ENCODE assay signal across 8 mouse cellular contexts in genomic region chr17:31276922-31277918, GRCm38 (mm10). TPM values are rescaled to one million over a fixed set of nuclear protein-coding genes. Genes with fewer than 3 reads are reported as not detected.
DNase-seq lines count a peak whose midpoint lies in the region; ATAC-seq and TF ChIP-seq lines count a peak whose summit lies in the region.

Gene Rsph1 (minus strand): TSS chr17:31277383.

- 10% methylated on average over 44 of the region's 44 CpGs for WGBS in hindbrain, embryonic 14.5 days
- WGBS in thymus, adult 2 months, result 17% methylated on average over 44 of the region's 44 CpGs

- H3K9ac ChIP-seq in hindbrain, embryonic 14.5 days, result peak within 1 kb of the TSS; percentile 34

- peak; percentile 79 for ATAC-seq in common myeloid progenitor, adult 5-6 weeks (replicated peaks; ENCODE audit: low read depth, poor library complexity, severe bottlenecking)
- peak; percentile 92 for ATAC-seq in hindbrain, embryonic 14.5 days (ENCODE audit: low FRiP score)

- peak within 1 kb of the TSS; percentile 77 for H3K4me2 ChIP-seq in hindbrain, embryonic 14.5 days (replicated peaks)

- H3K36me3 ChIP-seq in hindbrain, embryonic 14.5 days (replicated peaks; ENCODE audit: control insufficient read depth, insufficient read depth), result no peaks in the 10 kb centered on the region
- H3K36me3 ChIP-seq in thymus, adult 2 months (ENCODE audit: control insufficient read depth, insufficient read depth, low read length), result no peaks in the 10 kb centered on the region

- H3K27ac ChIP-seq in hindbrain, embryonic 14.5 days, result no peak within 1 kb of the TSS
- H3K27ac ChIP-seq in thymus, adult 2 months (ENCODE audit: control insufficient read depth, insufficient read depth, low read length), result no peak within 1 kb of the TSS

- no peaks in the 10 kb centered on the region for H3K27me3 ChIP-seq in hindbrain, embryonic 14.5 days (ENCODE audit: control insufficient read depth, insufficient read depth, low read length)
- no peaks in the 10 kb centered on the region for H3K27me3 ChIP-seq in thymus, adult 2 months (ENCODE audit: control insufficient read depth, insufficient read depth, low read length)

- H3K9me3 ChIP-seq in hindbrain, embryonic 14.5 days (ENCODE audit: control insufficient read depth, low read length), result no peaks in the 10 kb centered on the region

- H3K4me3 ChIP-seq in hindbrain, embryonic 14.5 days (replicated peaks; ENCODE audit: low read length), result peak within 1 kb of the TSS; percentile 38
- peak within 1 kb of the TSS; percentile 30 for H3K4me3 ChIP-seq in thymus, adult 2 months (ENCODE audit: control insufficient read depth, insufficient read depth, low read length)

- H3K4me1 ChIP-seq in hindbrain, embryonic 14.5 days (replicated peaks; ENCODE audit: control insufficient read depth, insufficient read depth, low read length), result peaks cover 6% of the 10 kb centered on the region; the same call in 1 of the 2 replicates
- H3K4me1 ChIP-seq in thymus, adult 2 months (replicated peaks; ENCODE audit: control insufficient read depth, insufficient read depth, low read length), result peaks cover 22% of the 10 kb centered on the region

- TF ChIP-seq POLR2A in thymus, adult 2 months (IDR thresholded peaks at IDR 0.05; ENCODE audit: control insufficient read depth, extremely low read depth, insufficient read depth, low read length, poor library complexity), result no peak

- peak; percentile 95 for DNase-seq in R1 (ENCODE audit: low read depth, low spot score)
- DNase-seq in gastrocnemius, adult 18-20 months (ENCODE audit: low spot score), result peak; percentile 99
- DNase-seq in hindbrain, embryonic 14.5 days (ENCODE audit: low spot score), result peak; percentile 96
- peak; percentile 100 for DNase-seq in layer of hippocampus, postnatal 25 days (ENCODE audit: extremely low spot score in 1 of 2, low spot score in 1 of 2)
- peak; percentile 100 for DNase-seq in lung, postnatal 10 days
- DNase-seq in ovary, postnatal 10 days (ENCODE audit: low spot score), result peak; percentile 100
- DNase-seq in thymus, adult 2 months, result peak; percentile 97

- peak; percentile 41; the same call in 1 of the 2 replicates for TF ChIP-seq CTCF in thymus, adult 2 months (IDR thresholded peaks at IDR 0.05; ENCODE audit: borderline replicate concordance, control insufficient read depth, extremely low read depth, insufficient read depth, low read length, poor library complexity)

RNA-seq across cellular contexts. Expression of gene Rsph1, which starts in this region (rescaled TPM):
- total RNA-seq in common myeloid progenitor, adult 5-6 weeks (2017), result not detected in 2 replicates
- 10 to 100 TPM in 1 of 2 experiments, 1 to 10 TPM in 1; 2.4 to 11.6 TPM for total RNA-seq in gastrocnemius, adult 18-20 months (2021)
- 3.5 and 5.0 TPM in 2 replicates for polyA plus RNA-seq in hindbrain, embryonic 14.5 days (2014; fragmentation: Nextera tagmentation; extraction: Ambion mirVana)
- 10 to 100 TPM; 13.8 to 14.2 TPM for total RNA-seq in layer of hippocampus, postnatal 25 days (2021)
- 0.29 and 0.51 TPM in 2 replicates for polyA plus RNA-seq in thymus, adult 2 months (2012; rRNA removed)

Comparison
In these comparisons a context has a peak if more than half of its experiments do, and no peak if none do; other contexts are left out.
1. Peak in ATAC-seq in common myeloid progenitor, adult 5-6 weeks; RNA of the gene not detected or under 1 TPM.
2. Peak in DNase-seq and H3K4me3 ChIP-seq in thymus, adult 2 months; RNA of the gene not detected or under 1 TPM.